Mouse (Mus musculus): ENCODE measurements around the gene Samd15. TPM values are rescaled to one million over a fixed set of nuclear protein-coding genes. Genes with fewer than 3 reads are reported as not detected.
"Not testable (repeated sequence)": the region's sequence is repeated elsewhere in the genome, so short reads cannot be mapped to it uniquely, and the experiment has no call there.

Gene Samd15
- polyA plus RNA-seq, 1 experiment: not detected

GRCm38 (mm10) chr12:87195069-87195468 lies 4.5 kb upstream of the Samd15 start:
- TF ChIP-seq GATA1 (IDR thresholded peaks at IDR 0.05; ENCODE audit: low read length) (no peak), TAL1 (IDR thresholded peaks at IDR 0.05; ENCODE audit: low read length) (no peak)
- no peaks in the 10 kb centered on the region for H3K9me3 ChIP-seq (ENCODE audit: control insufficient read depth, low read length)
- no peak overlapping the region for H3K4me3 ChIP-seq (replicated peaks)
- peaks cover 18% of the 10 kb centered on the region for H3K4me1 ChIP-seq (ENCODE audit: control insufficient read depth)
- peaks cover 13% of the 10 kb centered on the region for H3K27me3 ChIP-seq (ENCODE audit: control insufficient read depth)
- no peaks in the 10 kb centered on the region for H3K36me3 ChIP-seq (ENCODE audit: control insufficient read depth)

GRCm38 (mm10) chr12:87196310-87196709 lies 3.2 kb upstream of the Samd15 start:
- TF ChIP-seq TAL1 (IDR thresholded peaks at IDR 0.05; ENCODE audit: low read length) (no peak), GATA1 (IDR thresholded peaks at IDR 0.05; ENCODE audit: low read length) (no peak)
- H3K9me3 ChIP-seq (ENCODE audit: control insufficient read depth, low read length): no peaks in the 10 kb centered on the region
- peaks cover 25% of the 10 kb centered on the region for H3K27me3 ChIP-seq (ENCODE audit: control insufficient read depth)
- no peaks in the 10 kb centered on the region for H3K36me3 ChIP-seq (ENCODE audit: control insufficient read depth)
- no peak overlapping the region for H3K4me3 ChIP-seq (replicated peaks)
- H3K4me1 ChIP-seq (ENCODE audit: control insufficient read depth): peaks cover 21% of the 10 kb centered on the region

- peaks cover 33% of the 10 kb centered on the region for H3K27me3 ChIP-seq (ENCODE audit: control insufficient read depth)
- H3K4me3 ChIP-seq (replicated peaks): no peak overlapping the region
- no peaks in the 10 kb centered on the region for H3K9me3 ChIP-seq (ENCODE audit: control insufficient read depth, low read length)
- peaks cover 21% of the 10 kb centered on the region for H3K4me1 ChIP-seq (ENCODE audit: control insufficient read depth)
- TF ChIP-seq TAL1 (IDR thresholded peaks at IDR 0.05; ENCODE audit: low read length): no peak
- TF ChIP-seq GATA1 (IDR thresholded peaks at IDR 0.05; ENCODE audit: low read length): no peak
- no peaks in the 10 kb centered on the region for H3K36me3 ChIP-seq (ENCODE audit: control insufficient read depth)
Observed at GRCm38 (mm10) chr12:87198792-87199191, 731 bp upstream of the Samd15 start.

- peaks cover 33% of the 10 kb centered on the region for H3K27me3 ChIP-seq (ENCODE audit: control insufficient read depth)
- H3K9me3 ChIP-seq (ENCODE audit: control insufficient read depth, low read length): no peaks in the 10 kb centered on the region
- peaks cover 21% of the 10 kb centered on the region for H3K4me1 ChIP-seq (ENCODE audit: control insufficient read depth)
- TF ChIP-seq TAL1 (IDR thresholded peaks at IDR 0.05; ENCODE audit: low read length) (no peak), GATA1 (IDR thresholded peaks at IDR 0.05; ENCODE audit: low read length) (no peak)
- H3K4me3 ChIP-seq (replicated peaks): peak within 1 kb of the TSS; percentile 71
- no peaks in the 10 kb centered on the region for H3K36me3 ChIP-seq (ENCODE audit: control insufficient read depth)
Observed at GRCm38 (mm10) chr12:87199973-87200586, 557 bp downstream of the Samd15 start, which contains the start of gene Tmed8. Gene Tmed8 (minus strand): TSS chr12:87200454.

GRCm38 (mm10) chr12:87201694-87202093 lies 2.2 kb downstream of the Samd15 start:
- no peak overlapping the region for H3K4me3 ChIP-seq (replicated peaks)
- peaks cover 33% of the 10 kb centered on the region for H3K27me3 ChIP-seq (ENCODE audit: control insufficient read depth)
- peaks cover 21% of the 10 kb centered on the region for H3K4me1 ChIP-seq (ENCODE audit: control insufficient read depth)
- H3K36me3 ChIP-seq (ENCODE audit: control insufficient read depth): no peaks in the 10 kb centered on the region
- TF ChIP-seq TAL1 (IDR thresholded peaks at IDR 0.05; ENCODE audit: low read length): no peak
- TF ChIP-seq GATA1 (IDR thresholded peaks at IDR 0.05; ENCODE audit: low read length): no peak
- H3K9me3 ChIP-seq (ENCODE audit: control insufficient read depth, low read length): no peaks in the 10 kb centered on the region

GRCm38 (mm10) chr12:87205789-87206188 lies 6.3 kb downstream of the Samd15 start:
- not testable (repeated sequence) for H3K9me3 ChIP-seq (ENCODE audit: control insufficient read depth, low read length); H3K4me3 ChIP-seq (replicated peaks); H3K4me1 ChIP-seq (ENCODE audit: control insufficient read depth); H3K36me3 ChIP-seq (ENCODE audit: control insufficient read depth)
- H3K27me3 ChIP-seq (ENCODE audit: control insufficient read depth): peaks cover 12% of the 10 kb centered on the region

GRCm38 (mm10) chr12:87212844-87213606 lies 13.5 kb downstream of the Samd15 start:
- Histone ChIP-seq H3K4me3 (replicated peaks) (no peak overlapping the region), H3K27me3 (ENCODE audit: control insufficient read depth) (no peaks in the 10 kb centered on the region)

GRCm38 (mm10) chr12:87216053-87216452 lies 16.5 kb downstream of the Samd15 start:
- H3K4me1 ChIP-seq (ENCODE audit: control insufficient read depth): no peaks in the 10 kb centered on the region
- no peaks in the 10 kb centered on the region for H3K27me3 ChIP-seq (ENCODE audit: control insufficient read depth)
- TF ChIP-seq GATA1 (IDR thresholded peaks at IDR 0.05; ENCODE audit: low read length): no peak
- no peak for TF ChIP-seq TAL1 (IDR thresholded peaks at IDR 0.05; ENCODE audit: low read length)
- H3K4me3 ChIP-seq (replicated peaks): no peak overlapping the region
- H3K9me3 ChIP-seq (ENCODE audit: control insufficient read depth, low read length): no peaks in the 10 kb centered on the region
- H3K36me3 ChIP-seq (ENCODE audit: control insufficient read depth): no peaks in the 10 kb centered on the region

More at GRCm38 (mm10) chr12:87212844-87213606, 13.5 kb downstream of the Samd15 start:
- no peaks in the 10 kb centered on the region for H3K36me3 ChIP-seq (ENCODE audit: control insufficient read depth)
- TF ChIP-seq TAL1 (IDR thresholded peaks at IDR 0.05; ENCODE audit: low read length): no peak
- no peak for TF ChIP-seq GATA1 (IDR thresholded peaks at IDR 0.05; ENCODE audit: low read length)
- H3K9me3 ChIP-seq (ENCODE audit: control insufficient read depth, low read length): no peaks in the 10 kb centered on the region
- no peaks in the 10 kb centered on the region for H3K4me1 ChIP-seq (ENCODE audit: control insufficient read depth)

- H3K27me3 ChIP-seq (ENCODE audit: control insufficient read depth): no peaks in the 10 kb centered on the region
- TF ChIP-seq GATA1 (IDR thresholded peaks at IDR 0.05; ENCODE audit: low read length): no peak
- TF ChIP-seq TAL1 (IDR thresholded peaks at IDR 0.05; ENCODE audit: low read length): no peak
- H3K9me3 ChIP-seq (ENCODE audit: control insufficient read depth, low read length): no peaks in the 10 kb centered on the region
- H3K4me3 ChIP-seq (replicated peaks): no peak overlapping the region
- H3K4me1 ChIP-seq (ENCODE audit: control insufficient read depth): no peaks in the 10 kb centered on the region
- H3K36me3 ChIP-seq (ENCODE audit: control insufficient read depth): no peaks in the 10 kb centered on the region
Observed at GRCm38 (mm10) chr12:87217596-87217995, 18.1 kb downstream of the Samd15 start.

Measured in erythroblast, embryonic 14.5 days (primary cell).